Mouse (Mus musculus) cortical plate, adult 2 months (tissue): Measurements from ENCODE around the gene Copz1.

Experiments used
- CTCF ChIP-seq: fragments of 200-500 bp; IDR thresholded peaks from 2 replicates; pipeline ENCODE4 v1.5.1; 2011; ENCODE audit warnings: mild to moderate bottlenecking, control low read depth, low read length; ENCODE audit not compliant: insufficient read depth; ENCODE audit errors: extremely low read depth
- POLR2A ChIP-seq: fragments of 200-500 bp; IDR thresholded peaks from 2 replicates; pipeline ENCODE4 v1.6.1; 2011; ENCODE audit warnings: mild to moderate bottlenecking, low read length, control low read depth; ENCODE audit not compliant: insufficient read depth; ENCODE audit errors: extremely low read depth

DNA sequence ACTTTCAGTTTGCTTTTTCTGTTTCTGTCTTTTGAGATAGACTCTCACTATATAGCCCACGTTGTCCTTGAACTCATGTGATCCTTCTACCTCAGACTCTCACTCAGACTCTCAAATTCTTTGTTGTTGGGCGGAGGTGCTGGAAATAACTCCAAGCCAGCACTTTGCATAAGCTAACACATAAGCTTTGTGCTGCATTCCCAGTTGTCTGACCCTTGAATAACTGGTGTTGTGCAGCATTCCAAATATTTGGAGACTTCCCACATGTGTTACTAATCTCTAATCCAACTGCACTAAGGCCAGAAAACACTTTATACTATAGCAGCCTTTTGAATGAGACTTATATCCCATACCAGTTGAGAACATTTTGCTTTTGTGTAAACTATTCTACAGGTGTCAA is 43.6 kb upstream of the Copz1 start:
- TF ChIP-seq POLR2A (no peak), CTCF (no peak)
